Mouse (Mus musculus) olfactory bulb, adult 2 months (tissue): Measurements from ENCODE around the gene Dcun1d3.

Experiments used
- CTCF ChIP-seq: fragments of 200-500 bp; IDR thresholded peaks from 2 replicates; pipeline ENCODE4 v1.5.1; 2012; ENCODE audit warnings: low read depth, mild to moderate bottlenecking, low read length, moderate library complexity; ENCODE audit not compliant: insufficient read depth
- POLR2A ChIP-seq: fragments of 200-500 bp; IDR thresholded peaks from 2 replicates; pipeline ENCODE4 v1.6.1; 2012; ENCODE audit warnings: mild to moderate bottlenecking, low read depth, low read length, moderate library complexity; ENCODE audit not compliant: insufficient read depth

DNA sequence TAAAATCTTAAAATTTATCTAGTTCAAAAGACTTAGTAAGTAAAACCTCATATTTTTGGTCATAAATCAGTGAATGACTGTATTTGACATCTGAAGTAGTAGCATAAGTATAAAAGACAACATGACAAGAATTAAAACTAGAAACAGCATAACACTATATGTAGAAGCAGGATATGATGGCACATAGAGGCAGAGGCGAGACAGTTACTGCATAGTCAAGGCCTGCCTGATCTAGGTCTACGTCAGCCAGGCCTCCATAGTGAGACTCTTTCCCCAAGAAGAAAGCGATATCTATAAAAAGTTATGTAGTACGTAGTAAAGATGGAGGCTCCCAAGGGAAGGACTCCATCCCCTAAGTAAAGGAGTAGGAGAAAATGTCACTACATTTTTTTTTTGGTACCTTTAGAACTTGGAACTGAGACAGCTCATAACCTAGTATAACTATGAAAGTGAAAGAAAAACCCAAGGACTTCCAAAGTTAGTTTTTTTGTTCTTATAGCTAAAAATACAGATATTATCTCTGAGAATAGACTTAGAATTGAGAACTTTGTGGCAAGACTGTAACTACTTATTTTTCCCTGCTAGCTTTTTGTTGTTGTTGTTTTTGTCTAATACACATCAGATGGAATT, 54.2 kb downstream of the Dcun1d3 start:
- TF ChIP-seq POLR2A (no peak), CTCF (no peak)
